Mouse (Mus musculus) left cerebral cortex, postnatal 10 days (tissue): Measurements from ENCODE around the gene Fut2. TPM values are rescaled to one million over a fixed set of nuclear protein-coding genes. Genes with fewer than 3 reads are reported as not detected.

Experiments used
- DNase-seq, 2 experiments: peaks; one replicate each; pipeline ENCODE4 v3.0.0; 2021 to 2022; ENCODE audit warnings: low spot score in 2 of 2, mixed read lengths in 1 of 2; ENCODE audit errors: extremely low spot score in 1 of 2
- intact Hi-C: fragments of 180-260 bp; cut with DNase I; formaldehyde crosslinking; loops from one replicate; pipeline ENCODE4 v1.15.1; 2025
- total RNA-seq, 2 experiments: library from RNA; stranded (reverse); gene quantifications; 2 replicates each; pipeline ENCODE4 v1.2.3; 2021

The Fut2 gene
- total RNA-seq, 2 experiments from 2014 or later: 0.18 to 0.24 TPM

DNA sequence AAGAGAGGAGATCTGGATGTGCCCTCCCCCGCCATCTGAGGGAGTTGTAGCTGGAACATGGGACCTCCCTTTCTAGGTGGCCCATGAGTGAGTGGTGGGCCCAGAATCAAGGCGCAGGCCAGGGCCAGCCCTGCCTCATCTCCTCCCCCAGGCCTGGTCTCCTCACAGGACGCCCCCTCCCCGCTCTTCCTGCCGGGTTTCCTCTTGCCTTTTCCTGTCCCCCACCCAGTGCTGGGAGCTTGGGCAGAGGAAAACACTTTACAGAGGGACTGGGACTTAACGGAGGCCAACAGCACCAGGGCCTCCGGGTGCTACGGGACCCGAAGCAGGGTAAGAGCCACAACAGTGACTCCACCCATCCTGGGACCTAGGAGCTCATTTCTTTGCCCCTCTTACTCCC, 38.9 kb downstream of the Fut2 start, which contains the start of gene Rasip1:
TSS of gene Rasip1 (plus strand) at position 228 of the 400 bp plus-strand sequence.
- peak in 1 of 2 experiments; percentile 84 for DNase-seq
- intact Hi-C loops: loop anchor here (5.0 kb wide), 1 partner anchor 55 kb away; the partner anchor contains the start of gene Ntn5

DNA sequence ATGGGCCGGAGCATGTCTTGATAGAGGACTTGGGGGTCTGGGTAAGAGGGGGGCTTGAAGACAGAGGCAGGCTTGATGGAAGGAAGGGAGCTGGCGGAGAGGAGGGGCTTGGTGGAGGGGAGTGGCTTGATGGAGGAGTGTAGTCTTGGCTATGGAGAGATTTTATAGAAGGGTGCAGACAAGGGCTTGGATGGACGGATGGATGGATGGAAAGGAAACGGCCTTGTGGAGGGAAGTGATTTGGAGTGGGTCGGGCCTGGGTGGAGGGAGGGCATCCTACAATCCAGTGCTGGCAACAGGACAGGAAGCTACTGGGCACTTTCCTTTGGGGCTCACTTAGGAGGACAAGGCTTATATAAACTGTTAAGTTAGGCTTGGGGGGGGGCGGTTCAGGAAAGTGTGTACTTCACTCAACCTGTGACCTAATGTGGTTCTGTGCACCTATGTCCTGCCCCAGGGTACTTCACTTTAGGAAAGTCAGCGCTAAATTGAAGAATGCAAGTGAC, 39.6 kb downstream of the Fut2 start:
- DNase-seq: no peak
- intact Hi-C loops: loop anchor here (5.0 kb wide), 1 partner anchor 56 kb away; the partner anchor contains the start of gene Ntn5

DNA sequence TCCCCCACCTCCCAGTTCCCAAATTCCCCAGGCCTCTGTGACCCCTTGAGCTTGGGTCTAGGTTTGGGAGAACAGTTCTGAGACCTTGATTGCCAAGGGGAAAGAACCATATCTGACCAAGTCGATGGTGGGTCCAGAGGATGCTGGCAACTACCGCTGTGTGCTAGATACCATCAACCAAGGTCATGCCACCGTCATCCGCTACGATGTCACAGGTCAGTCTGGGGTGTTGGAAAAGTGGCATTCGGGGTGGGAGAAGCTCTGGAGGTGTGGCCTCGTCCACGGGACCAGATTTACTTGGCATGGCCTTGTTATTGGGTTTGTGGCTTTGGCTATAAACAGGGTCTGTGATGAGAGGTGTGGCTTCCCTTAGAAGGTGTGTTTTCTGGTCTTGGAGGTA, 40.7 kb downstream of the Fut2 start:
- intact Hi-C loops: loop anchor here (5.0 kb wide), 1 partner anchor 57 kb away; the partner anchor contains the start of gene Ntn5
- no peak for DNase-seq

DNA sequence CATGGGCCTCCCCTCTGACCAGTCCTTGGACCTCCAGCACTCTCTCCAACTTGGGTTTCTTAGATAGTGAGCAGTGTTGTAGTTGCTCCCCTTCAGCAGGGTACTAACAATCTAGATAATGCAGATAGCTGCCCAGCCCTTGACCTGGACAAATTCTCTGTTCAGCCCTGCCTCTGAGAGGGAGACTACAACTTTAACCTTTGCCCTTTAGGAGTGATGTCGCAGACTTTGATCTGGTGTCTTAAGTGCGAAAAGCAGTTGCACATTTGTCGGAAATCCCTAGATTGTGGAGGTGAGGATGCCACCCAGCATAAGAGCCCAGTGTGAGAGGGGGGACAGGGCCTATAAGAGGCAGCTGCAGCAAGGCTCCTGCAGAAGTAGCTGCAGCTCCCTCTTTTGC, 41.5 kb downstream of the Fut2 start:
- intact Hi-C loops: loop anchor here (5.0 kb wide), 1 partner anchor 58 kb away; the partner anchor contains the start of gene Ntn5

DNA sequence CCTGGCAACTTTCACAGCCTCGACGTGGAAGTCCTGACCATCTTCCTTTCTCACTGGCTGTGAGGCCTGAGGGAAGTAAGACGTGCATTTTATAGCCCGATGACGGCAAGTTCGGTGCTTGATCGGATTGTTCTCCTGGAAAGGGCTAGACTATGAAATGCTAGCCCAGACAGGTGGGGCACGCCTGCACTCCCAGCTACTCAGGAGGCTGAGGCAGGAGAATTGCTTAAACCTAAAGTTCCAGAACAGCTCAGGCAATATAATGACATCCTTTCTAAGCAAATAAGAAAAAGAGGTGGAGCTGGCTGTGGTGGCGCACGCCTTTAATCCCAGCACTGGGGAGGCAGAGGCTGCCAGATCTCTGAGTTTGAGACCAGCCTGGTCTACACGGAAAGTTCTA, 42.7 kb downstream of the Fut2 start:
- intact Hi-C loops: no loop called here
- no peak for DNase-seq

More for the DNA sequence above, 41.5 kb downstream of the Fut2 start:
- no peak for DNase-seq

DNA sequence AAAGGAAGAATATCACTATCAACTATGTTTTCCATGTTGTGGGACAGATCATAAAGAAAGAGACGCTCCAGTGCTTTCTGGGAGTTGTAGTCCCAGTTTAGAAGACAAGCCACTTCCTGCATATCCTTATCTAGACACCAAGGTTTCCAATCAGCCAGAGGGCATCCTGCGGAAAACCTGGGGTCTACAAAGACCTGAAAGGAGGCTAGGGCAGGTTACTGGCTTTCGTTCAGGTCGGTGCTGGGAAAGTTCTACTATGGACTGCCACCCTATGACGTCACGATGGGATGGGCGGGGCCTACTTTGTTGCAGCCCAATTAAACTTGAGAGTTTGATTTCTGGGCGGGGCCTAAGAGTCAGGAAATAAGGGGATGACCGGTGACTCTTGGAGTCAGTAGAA, 44.8 kb downstream of the Fut2 start, which contains the start of gene Izumo1:
TSS of gene Izumo1 (plus strand) at position 369 of the 400 bp plus-strand sequence.
- DNase-seq: peak in 1 of 2 experiments; percentile 82
- intact Hi-C loops: no loop called here

DNA sequence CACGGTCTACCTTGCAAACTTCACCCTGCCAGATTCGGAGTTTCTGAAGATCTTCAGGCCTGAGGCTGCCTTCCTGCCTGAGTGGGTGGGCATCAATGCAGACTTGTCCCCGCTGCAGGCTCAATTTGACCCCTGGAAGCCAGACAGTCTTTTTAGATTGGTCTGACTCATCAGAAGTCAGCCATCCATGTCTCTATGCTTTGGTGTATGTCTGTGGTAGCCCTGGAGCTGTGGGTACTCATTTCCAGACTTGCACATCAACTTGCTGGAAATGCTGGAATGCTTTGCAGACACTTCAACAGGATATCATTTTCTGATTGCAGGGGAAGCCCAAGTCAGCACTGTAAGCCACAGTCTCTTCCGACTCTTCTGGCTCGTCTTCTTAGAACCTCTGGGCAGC, 46.6 kb downstream of the Fut2 start:
- intact Hi-C loops: no loop called here
- no peak for DNase-seq

DNA sequence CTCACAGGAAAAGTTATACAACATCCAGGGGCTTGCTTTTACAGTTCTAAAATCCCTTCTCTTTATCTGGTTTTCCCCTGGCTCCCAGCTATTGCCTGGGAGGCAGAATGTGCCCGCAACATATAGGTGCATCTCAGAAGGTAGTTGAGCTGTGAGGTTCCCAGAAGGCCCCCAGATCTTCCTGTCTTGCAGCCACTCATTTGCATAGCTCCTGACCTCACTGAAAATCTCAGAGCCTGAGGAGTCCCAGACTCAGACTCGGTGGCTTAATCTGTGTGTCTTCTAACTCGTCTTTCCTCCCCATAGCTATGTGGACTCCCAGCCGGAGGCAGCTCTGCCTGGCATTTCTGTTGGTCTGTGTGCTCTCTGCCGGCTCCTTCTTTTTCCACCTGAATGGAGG, 47.9 kb downstream of the Fut2 start:
- no peak for DNase-seq
- intact Hi-C loops: no loop called here

DNA sequence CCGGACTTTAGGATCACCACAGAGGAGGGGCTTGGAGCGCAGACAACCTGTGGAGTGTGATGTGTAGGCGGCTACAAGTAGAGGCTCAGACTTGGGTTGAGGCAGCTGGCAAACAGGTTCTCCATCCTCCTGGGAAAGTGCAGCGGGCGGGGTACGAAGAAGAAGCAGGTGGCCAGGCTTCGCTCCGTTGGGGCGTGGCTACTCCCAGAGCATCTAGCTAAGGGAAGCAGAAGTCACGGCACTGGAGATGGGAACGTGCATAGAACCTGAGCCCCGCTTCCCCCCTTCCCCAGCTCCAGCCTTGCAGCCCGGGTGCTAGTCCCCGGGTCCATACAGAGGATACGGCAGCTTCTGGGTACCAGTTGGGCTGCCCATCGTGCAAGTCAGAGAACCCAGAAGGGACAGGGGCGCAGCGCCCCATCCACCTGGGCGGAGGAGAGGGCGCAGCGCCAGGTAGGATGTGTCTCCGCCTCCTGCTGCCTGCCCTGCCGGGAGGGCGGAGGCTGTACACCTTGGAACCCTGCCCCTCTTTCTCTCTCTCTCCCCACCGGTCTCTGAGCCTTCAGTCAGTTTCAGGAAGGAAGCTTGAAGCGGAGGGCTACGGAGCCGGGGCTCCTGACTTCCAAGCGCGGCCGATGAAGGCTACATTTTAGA, 49.0 kb downstream of the Fut2 start, which contains the start of gene Fut1:
TSS of gene Fut1 (plus strand) at position 248 of the 654 bp plus-strand sequence.
- intact Hi-C loops: no loop called here
- no peak for DNase-seq

DNA sequence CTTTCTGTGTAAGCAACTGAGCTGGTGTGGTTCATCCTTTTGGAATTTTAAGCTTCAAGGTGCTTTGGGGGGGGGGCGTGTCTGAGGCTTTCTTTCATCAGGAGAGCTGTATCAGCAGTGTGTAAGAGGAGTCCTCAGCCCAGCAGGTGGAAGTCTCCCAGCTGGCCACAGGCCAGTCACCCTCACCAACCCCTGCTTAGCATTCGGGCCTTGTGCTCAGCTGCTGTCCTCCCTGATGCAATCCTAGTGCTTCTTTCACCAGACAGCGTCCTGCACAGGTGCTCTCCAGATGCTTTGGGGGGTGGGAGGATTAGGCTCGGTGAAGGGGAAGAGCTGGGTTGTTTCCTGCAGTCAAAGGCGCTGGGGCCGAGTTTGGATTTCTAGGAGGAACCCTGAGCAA, 49.9 kb downstream of the Fut2 start:
- DNase-seq: no peak
- intact Hi-C loops: no loop called here

DNA sequence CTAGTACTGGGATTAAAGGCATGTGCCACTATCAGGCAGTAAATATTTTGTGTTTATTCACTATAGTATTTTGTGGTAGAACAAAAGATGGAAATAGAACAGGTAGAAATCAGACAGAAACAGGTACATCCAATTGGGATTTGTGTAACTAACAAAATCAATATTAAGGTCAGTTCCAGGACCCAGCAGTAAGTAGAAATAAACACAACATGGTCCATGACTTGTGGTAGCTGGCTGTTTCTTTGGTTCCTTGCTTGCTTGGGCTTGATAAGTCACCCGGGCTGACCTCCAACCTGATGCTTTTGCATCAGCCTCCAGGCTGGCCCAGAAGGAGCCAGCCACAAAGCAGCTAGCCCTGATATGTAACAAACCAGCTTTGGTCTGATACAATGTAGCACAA, 56.7 kb downstream of the Fut2 start:
- DNase-seq: no peak
- intact Hi-C loops: loop anchor here (5.0 kb wide), 1 partner anchor 83 kb away; the partner anchor contains the start of gene Sec1

DNA sequence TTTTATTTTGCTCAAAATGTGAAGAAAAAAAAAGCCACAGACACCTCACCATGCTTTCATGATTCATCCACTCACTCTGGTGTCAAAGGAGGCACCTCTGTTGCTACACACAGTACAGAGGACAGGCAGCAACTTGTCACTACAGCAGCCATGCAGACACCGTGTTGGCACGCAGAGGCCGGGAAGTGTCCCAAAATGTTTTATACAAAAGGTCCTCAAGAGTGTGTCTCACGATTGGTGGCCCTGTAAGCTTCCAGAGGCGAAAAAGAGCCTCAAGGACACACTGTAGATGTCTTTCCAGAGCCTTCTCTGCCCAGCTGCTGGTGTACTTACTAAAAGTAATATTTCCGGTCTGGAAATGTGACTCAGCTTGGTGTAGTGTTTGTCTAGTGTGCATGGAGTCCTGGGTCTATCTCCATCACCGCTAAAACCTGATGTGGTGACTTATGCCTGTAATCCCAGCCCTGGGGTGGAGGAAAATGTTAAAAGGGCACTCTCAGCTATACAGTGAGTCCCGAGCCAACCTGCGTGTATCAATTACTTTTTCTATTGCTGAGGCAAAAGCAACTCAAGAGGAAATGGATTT, 60.4 kb downstream of the Fut2 start:
- DNase-seq: no peak
- intact Hi-C loops: loop anchor here (5.0 kb wide), 1 partner anchor 87 kb away; the partner anchor contains the start of gene Sec1

DNA sequence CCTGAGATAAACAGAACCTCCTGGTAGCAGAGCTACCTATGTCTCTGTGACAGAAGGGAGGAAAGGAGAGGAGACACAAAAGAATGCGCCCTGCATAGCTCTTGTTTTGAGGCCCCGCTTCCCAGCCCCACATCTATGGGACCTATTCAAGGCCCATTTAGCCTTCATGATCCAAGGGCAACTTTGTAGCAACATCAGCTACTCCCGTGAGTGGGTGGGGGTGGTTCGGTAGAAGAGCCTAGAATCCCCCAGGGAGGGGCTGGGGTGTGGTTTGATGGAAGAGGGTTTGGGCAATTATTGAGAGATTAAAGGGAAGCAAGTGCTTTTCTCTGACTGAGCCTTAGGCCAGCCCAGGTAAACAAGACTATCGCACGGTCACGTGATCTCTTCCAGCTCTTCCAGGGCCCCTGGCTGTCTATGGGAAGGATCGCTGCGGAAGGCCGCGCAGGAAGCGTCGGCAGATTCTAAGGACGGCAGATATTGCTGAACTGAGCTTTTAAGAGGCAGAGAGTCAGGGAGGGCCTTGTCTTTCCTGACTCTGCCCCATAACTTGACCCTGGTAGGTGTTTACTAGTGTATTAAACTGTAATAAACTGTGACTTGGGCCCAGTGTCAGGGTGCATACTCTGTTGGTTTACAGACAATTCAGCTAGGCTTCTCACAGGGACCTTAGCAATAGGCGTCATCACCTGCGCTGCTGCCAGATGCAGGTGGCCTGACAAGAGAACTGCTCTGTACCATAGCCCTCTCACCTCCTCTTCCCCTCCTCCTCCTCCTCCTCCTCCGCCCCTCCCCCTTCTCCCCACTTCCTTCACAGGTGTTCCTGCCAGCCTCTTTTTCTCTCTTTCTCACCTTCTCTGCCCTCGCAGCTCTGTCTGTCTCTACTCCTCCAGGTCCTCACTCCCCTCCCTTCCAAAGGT, 67.0 kb downstream of the Fut2 start:
- DNase-seq: no peak
- intact Hi-C loops: no loop called here

Other genes with a start within 250 kb of the Fut2 start
- not detected for gene Lhb, start 245.6 kb downstream of the Fut2 start, total RNA-seq
- gene Gys1, start 231.6 kb downstream of the Fut2 start, total RNA-seq: 10 to 100 TPM; 16.9 to 17.3 TPM
- gene Ruvbl2, start 228.3 kb downstream of the Fut2 start, total RNA-seq: 10 to 100 TPM; 31.3 to 41.1 TPM
- 100 to 1,000 TPM; 445 to 456 TPM for gene Ftl1, start 206.5 kb downstream of the Fut2 start, total RNA-seq
- 10 to 100 TPM; 86.0 to 93.8 TPM for gene Bax, start 199.5 kb downstream of the Fut2 start, total RNA-seq
- not detected for gene Tulp2, start 184.5 kb downstream of the Fut2 start, total RNA-seq
- gene Gm45808, start 179.6 kb downstream of the Fut2 start, total RNA-seq: not detected
- 1 to 10 TPM; 3.0 to 3.1 TPM for gene Dhdh, start 177.6 kb downstream of the Fut2 start, total RNA-seq
- 100 to 1,000 TPM; 114 to 127 TPM for gene Nucb1, start 156.0 kb downstream of the Fut2 start, total RNA-seq
- gene Ppp1r15a, start 140.1 kb downstream of the Fut2 start, total RNA-seq: 10 to 100 TPM; 25.5 to 28.5 TPM
- gene Plekha4, start 140.1 kb downstream of the Fut2 start, total RNA-seq: 1 to 10 TPM; 1.3 to 2.7 TPM
- gene Hsd17b14, start 111.5 kb downstream of the Fut2 start, total RNA-seq: under 1 TPM in 1 of 2 experiments, not detected in 1; 0.93 TPM
- 10 to 100 TPM; 20.9 to 21.8 TPM for gene Bcat2, start 96.2 kb downstream of the Fut2 start, total RNA-seq
- not detected for gene Fgf21, start 50.9 kb downstream of the Fut2 start, total RNA-seq
- under 1 TPM; 0.13 to 0.30 TPM for gene Fut1, start 49.1 kb downstream of the Fut2 start, total RNA-seq
- not detected for gene Izumo1, start 44.6 kb downstream of the Fut2 start, total RNA-seq
- 10 to 100 TPM; 15.1 to 15.8 TPM for gene Rasip1, start 38.9 kb downstream of the Fut2 start, total RNA-seq
- 1 to 10 TPM; 1.2 to 2.2 TPM for gene Mamstr, start 26.4 kb downstream of the Fut2 start, total RNA-seq
- gene Ntn5, start 17.6 kb upstream of the Fut2 start, total RNA-seq: under 1 TPM; 0.45 to 0.47 TPM
- under 1 TPM; 0.34 to 0.39 TPM for gene Sec1, start 28.0 kb upstream of the Fut2 start, total RNA-seq
- 100 to 1,000 TPM; 152 to 154 TPM for gene Car11, start 33.4 kb upstream of the Fut2 start, total RNA-seq
- gene Dbp, start 38.7 kb upstream of the Fut2 start, total RNA-seq: 10 to 100 TPM; 40.9 to 51.0 TPM
- gene Rpl18, start 49.1 kb upstream of the Fut2 start, total RNA-seq: 100 to 1,000 TPM; 437 to 456 TPM
- 10 to 100 TPM; 23.0 to 24.6 TPM for gene Sphk2, start 51.6 kb upstream of the Fut2 start, total RNA-seq
- under 1 TPM; 0.26 to 0.39 TPM for gene Fam83e, start 54.8 kb upstream of the Fut2 start, total RNA-seq
- gene Spaca4, start 59.4 kb upstream of the Fut2 start, total RNA-seq: not detected
- gene Lmtk3, start 117.3 kb upstream of the Fut2 start, total RNA-seq: 100 to 1,000 TPM; 268 to 281 TPM
- gene Sult2b1, start 118.3 kb upstream of the Fut2 start, total RNA-seq: 10 to 100 TPM in 1 of 2 experiments, 1 to 10 TPM in 1; 9.7 to 11.5 TPM
- 100 to 1,000 TPM; 229 to 242 TPM for gene Cyth2, start 148.2 kb upstream of the Fut2 start, total RNA-seq
- gene Kcnj14, start 158.4 kb upstream of the Fut2 start, total RNA-seq: 1 to 10 TPM; 1.6 to 1.8 TPM
- gene Grwd1, start 164.6 kb upstream of the Fut2 start, total RNA-seq: 10 to 100 TPM; 27.5 to 29.2 TPM
- 100 to 1,000 TPM; 101 to 103 TPM for gene Kdelr1, start 206.4 kb upstream of the Fut2 start, total RNA-seq
- 10 to 100 TPM; 35.6 to 36.4 TPM for gene Grin2d, start 212.0 kb upstream of the Fut2 start, total RNA-seq
- gene Syngr4, start 230.3 kb upstream of the Fut2 start, total RNA-seq: not detected
- gene Tmem143, start 230.5 kb upstream of the Fut2 start, total RNA-seq: 10 to 100 TPM; 17.9 to 22.8 TPM